Mouse (Mus musculus) heart, postnatal 25 days (tissue): ENCODE measurements around the gene Gad1. TPM values are rescaled to one million over a fixed set of nuclear protein-coding genes. Genes with fewer than 3 reads are reported as not detected.

Experiments used
- DNase-seq: peaks from one replicate; pipeline ENCODE4 v3.0.0; 2022; ENCODE audit warnings: low spot score
- intact Hi-C: fragments of 180-260 bp; cut with DNase I; formaldehyde crosslinking; loops from one replicate; pipeline ENCODE4 v1.15.1; 2025
- total RNA-seq, 2 experiments: library from RNA; stranded (reverse); gene quantifications; 2 replicates each; pipeline ENCODE4 v1.2.3; 2021

Gene Gad1
- total RNA-seq, 2 experiments from 2014 or later = 0.13 to 0.36 TPM

- intact Hi-C loops = no loop called here
- DNase-seq = no peak
Observed at GRCm38 (mm10) chr2:70619232-70619835, 66.5 kb downstream of the Gad1 start.

GRCm38 (mm10) chr2:70620225-70620624 lies 67.4 kb downstream of the Gad1 start:
- DNase-seq = no peak
- intact Hi-C loops = no loop called here

GRCm38 (mm10) chr2:70622244-70622643 lies 69.4 kb downstream of the Gad1 start:
- intact Hi-C loops = no loop called here
- DNase-seq = no peak

GRCm38 (mm10) chr2:70625761-70626160 lies 72.9 kb downstream of the Gad1 start:
- no peak for DNase-seq
- intact Hi-C loops = no loop called here

GRCm38 (mm10) chr2:70628397-70628796 lies 75.5 kb downstream of the Gad1 start:
- intact Hi-C loops = no loop called here
- no peak for DNase-seq

GRCm38 (mm10) chr2:70629339-70629761 lies 76.5 kb downstream of the Gad1 start:
- DNase-seq = no peak
- intact Hi-C loops = no loop called here

GRCm38 (mm10) chr2:70629921-70630320 lies 77.0 kb downstream of the Gad1 start:
- no peak for DNase-seq
- intact Hi-C loops = no loop called here

- intact Hi-C loops = no loop called here
- DNase-seq = no peak
Observed at GRCm38 (mm10) chr2:70631321-70631720, 78.4 kb downstream of the Gad1 start.

- intact Hi-C loops = no loop called here
- DNase-seq = no peak
Observed at GRCm38 (mm10) chr2:70632412-70632811, 79.5 kb downstream of the Gad1 start.

GRCm38 (mm10) chr2:70634028-70634690 lies 81.3 kb downstream of the Gad1 start:
- no peak for DNase-seq
- intact Hi-C loops = no loop called here

GRCm38 (mm10) chr2:70640968-70641367 lies 88.1 kb downstream of the Gad1 start:
- intact Hi-C loops = no loop called here
- DNase-seq = no peak

GRCm38 (mm10) chr2:70642971-70643565 lies 90.2 kb downstream of the Gad1 start:
- intact Hi-C loops = no loop called here
- no peak for DNase-seq

- DNase-seq = no peak
- intact Hi-C loops = no loop called here
Observed at GRCm38 (mm10) chr2:70645266-70645780, 92.5 kb downstream of the Gad1 start.

- DNase-seq = no peak
- intact Hi-C loops = no loop called here
Observed at GRCm38 (mm10) chr2:70647681-70648080, 94.8 kb downstream of the Gad1 start.

- intact Hi-C loops = no loop called here
- DNase-seq = no peak
Observed at GRCm38 (mm10) chr2:70648271-70648670, 95.4 kb downstream of the Gad1 start.

- intact Hi-C loops = no loop called here
- DNase-seq = no peak
Observed at GRCm38 (mm10) chr2:70649471-70649870, 96.6 kb downstream of the Gad1 start.

Other genes starting within 250 kb of the Gad1 start
- gene Sp5, start 78.1 kb upstream of the Gad1 start, total RNA-seq = under 1 TPM in 1 of 2 experiments, not detected in 1; 0.17 TPM
- not detected for gene Erich2, start 44.3 kb upstream of the Gad1 start, total RNA-seq
- gene Gorasp2, start 108.5 kb downstream of the Gad1 start, total RNA-seq = 10 to 100 TPM; 60.8 to 61.5 TPM
- gene Gm26558, start 109.0 kb downstream of the Gad1 start, total RNA-seq = not detected